Mouse (Mus musculus): ENCODE results near the gene Gid4. TPM values are rescaled to one million over a fixed set of nuclear protein-coding genes. Genes with fewer than 3 reads are reported as not detected.
"Not testable (repeated sequence)": the region's sequence is repeated elsewhere in the genome, so short reads cannot be mapped to it uniquely, and the experiment has no call there.

The Gid4 gene
- polyA plus RNA-seq, 1 experiment from 2014 or later: 29.5 TPM

- not testable (repeated sequence) for H3K4me1 ChIP-seq; H3K4me3 ChIP-seq; H3K9me3 ChIP-seq; H3K27ac ChIP-seq; DNase-seq (ENCODE audit: extremely low spot score, low spot score); H3K27me3 ChIP-seq (ENCODE audit: poor library complexity, severe bottlenecking)
- 35% methylated on average over 1 of the region's 1 CpGs for WGBS
- peaks cover 95% of the 10 kb centered on the region for H3K36me3 ChIP-seq (replicated peaks)
These were observed 22.7 kb downstream of the Gid4 start for GRCm38 (mm10) chr11:60439621-60440020.

- Histone ChIP-seq H3K4me1 (no peaks in the 10 kb centered on the region), H3K36me3 (replicated peaks) (peaks cover 90% of the 10 kb centered on the region), H3K4me3 (no peak overlapping the region), H3K9me3 (no peaks in the 10 kb centered on the region), H3K27ac (no peak overlapping the region), H3K27me3 (ENCODE audit: poor library complexity, severe bottlenecking) (no peaks in the 10 kb centered on the region)
- 57% methylated on average over 7 of the region's 7 CpGs for WGBS
- DNase-seq (ENCODE audit: extremely low spot score, low spot score): no peak
These were observed 23.2 kb downstream of the Gid4 start for GRCm38 (mm10) chr11:60440176-60440575.

- H3K4me3 ChIP-seq: no peak overlapping the region
- WGBS: 87% methylated on average over 6 of the region's 6 CpGs
- no peak for DNase-seq (ENCODE audit: extremely low spot score, low spot score)
- H3K9me3 ChIP-seq: no peaks in the 10 kb centered on the region
- peaks cover 63% of the 10 kb centered on the region for H3K36me3 ChIP-seq (replicated peaks)
- no peaks in the 10 kb centered on the region for H3K27me3 ChIP-seq (ENCODE audit: poor library complexity, severe bottlenecking)
- no peak overlapping the region for H3K27ac ChIP-seq
- H3K4me1 ChIP-seq: no peaks in the 10 kb centered on the region
These were observed 26.0 kb downstream of the Gid4 start for GRCm38 (mm10) chr11:60442896-60443295.

GRCm38 (mm10) chr11:60444007-60444406, 27.1 kb downstream of the Gid4 start:
- 86% methylated on average over 4 of the region's 4 CpGs for WGBS
- H3K4me3 ChIP-seq: no peak overlapping the region
- H3K9me3 ChIP-seq: no peaks in the 10 kb centered on the region
- no peaks in the 10 kb centered on the region for H3K27me3 ChIP-seq (ENCODE audit: poor library complexity, severe bottlenecking)
- peaks cover 52% of the 10 kb centered on the region for H3K36me3 ChIP-seq (replicated peaks)
- H3K27ac ChIP-seq: no peak overlapping the region
- no peaks in the 10 kb centered on the region for H3K4me1 ChIP-seq
- no peak for DNase-seq (ENCODE audit: extremely low spot score, low spot score)

GRCm38 (mm10) chr11:60454080-60454744, 37.3 kb downstream of the Gid4 start, which contains the start of gene Drg2:
Gene Drg2 (plus strand): TSS chr11:60454591.
- no peaks in the 10 kb centered on the region for H3K27me3 ChIP-seq (ENCODE audit: poor library complexity, severe bottlenecking)
- peaks cover 20% of the 10 kb centered on the region for H3K4me1 ChIP-seq
- WGBS: 5% methylated on average over 27 of the region's 27 CpGs
- peak; percentile 92 for DNase-seq (ENCODE audit: extremely low spot score, low spot score)
- H3K27ac ChIP-seq: peak within 1 kb of the TSS; percentile 88
- peak within 1 kb of the TSS; percentile 87 for H3K4me3 ChIP-seq
- H3K9me3 ChIP-seq: no peaks in the 10 kb centered on the region
- peaks cover 36% of the 10 kb centered on the region for H3K36me3 ChIP-seq (replicated peaks)

- no peaks in the 10 kb centered on the region for H3K9me3 ChIP-seq
- WGBS: under 1% methylated on average over 17 of the region's 17 CpGs
- H3K36me3 ChIP-seq (replicated peaks): peaks cover 41% of the 10 kb centered on the region
- no peaks in the 10 kb centered on the region for H3K27me3 ChIP-seq (ENCODE audit: poor library complexity, severe bottlenecking)
- H3K4me3 ChIP-seq: peak overlapping the region; percentile 87
- H3K4me1 ChIP-seq: peaks cover 20% of the 10 kb centered on the region
- peak overlapping the region; percentile 88 for H3K27ac ChIP-seq
- no peak for DNase-seq (ENCODE audit: extremely low spot score, low spot score)
These were observed 37.8 kb downstream of the Gid4 start for GRCm38 (mm10) chr11:60454745-60455087.

- H3K36me3 ChIP-seq (replicated peaks): peaks cover 73% of the 10 kb centered on the region
- whole genome bisulfite sequencing: 85% methylated on average over 1 of the region's 1 CpGs
- H3K9me3 ChIP-seq: no peaks in the 10 kb centered on the region
- H3K27me3 ChIP-seq (ENCODE audit: poor library complexity, severe bottlenecking): no peaks in the 10 kb centered on the region
- peaks cover 20% of the 10 kb centered on the region for H3K4me1 ChIP-seq
- no peak overlapping the region for H3K27ac ChIP-seq
- H3K4me3 ChIP-seq: no peak overlapping the region
- no peak for DNase-seq (ENCODE audit: extremely low spot score, low spot score)
These were observed 41.0 kb downstream of the Gid4 start for GRCm38 (mm10) chr11:60457973-60458372.

- WGBS: 92% methylated on average over 2 of the region's 2 CpGs
- peak; percentile 29 for DNase-seq (ENCODE audit: extremely low spot score, low spot score)
- no peak overlapping the region for H3K27ac ChIP-seq
- H3K4me1 ChIP-seq: no peaks in the 10 kb centered on the region
- H3K4me3 ChIP-seq: no peak overlapping the region
- H3K27me3 ChIP-seq (ENCODE audit: poor library complexity, severe bottlenecking): no peaks in the 10 kb centered on the region
- no peaks in the 10 kb centered on the region for H3K9me3 ChIP-seq
- peaks cover 95% of the 10 kb centered on the region for H3K36me3 ChIP-seq (replicated peaks)
These were observed 49.0 kb downstream of the Gid4 start for GRCm38 (mm10) chr11:60465943-60466380.

- Histone ChIP-seq H3K36me3 (replicated peaks) (peaks cover 64% of the 10 kb centered on the region), H3K4me1 (no peaks in the 10 kb centered on the region)
- 93% methylated on average over 3 of the region's 3 CpGs for WGBS
These were observed 52.1 kb downstream of the Gid4 start, which contains the start of gene Myo15 for GRCm38 (mm10) chr11:60469039-60469438. Gene Myo15 (plus strand): TSS chr11:60469339.

GRCm38 (mm10) chr11:60470743-60471142, 53.8 kb downstream of the Gid4 start:
- no peak for DNase-seq (ENCODE audit: extremely low spot score, low spot score)
- H3K4me3 ChIP-seq: no peak overlapping the region
- 86% methylated on average over 9 of the region's 9 CpGs for WGBS

More at GRCm38 (mm10) chr11:60469039-60469438, 52.1 kb downstream of the Gid4 start, which contains the start of gene Myo15:
- no peaks in the 10 kb centered on the region for H3K27me3 ChIP-seq (ENCODE audit: poor library complexity, severe bottlenecking)
- DNase-seq (ENCODE audit: extremely low spot score, low spot score): no peak
- no peak within 1 kb of the TSS for H3K27ac ChIP-seq
- no peak within 1 kb of the TSS for H3K4me3 ChIP-seq
- no peaks in the 10 kb centered on the region for H3K9me3 ChIP-seq

GRCm38 (mm10) chr11:60474534-60474933, 57.6 kb downstream of the Gid4 start:
- 83% methylated on average over 5 of the region's 5 CpGs for WGBS
- no peak for DNase-seq (ENCODE audit: extremely low spot score, low spot score)

More at GRCm38 (mm10) chr11:60470743-60471142, 53.8 kb downstream of the Gid4 start:
- no peaks in the 10 kb centered on the region for H3K9me3 ChIP-seq
- H3K4me1 ChIP-seq: no peaks in the 10 kb centered on the region
- no peaks in the 10 kb centered on the region for H3K27me3 ChIP-seq (ENCODE audit: poor library complexity, severe bottlenecking)
- H3K27ac ChIP-seq: no peak overlapping the region
- H3K36me3 ChIP-seq (replicated peaks): peaks cover 47% of the 10 kb centered on the region

GRCm38 (mm10) chr11:60475668-60476362, 58.9 kb downstream of the Gid4 start:
- 0 out of 2 replicates have a peak, but pooled peaks cover 7% of the 10 kb centered on the region for H3K27me3 ChIP-seq (ENCODE audit: poor library complexity, severe bottlenecking)
- no peak overlapping the region for H3K4me3 ChIP-seq
- peaks cover 6% of the 10 kb centered on the region; the same call in 1 of the 2 replicates for H3K4me1 ChIP-seq
- H3K9me3 ChIP-seq: no peaks in the 10 kb centered on the region
- WGBS: 91% methylated on average over 5 of the region's 5 CpGs
- H3K36me3 ChIP-seq (replicated peaks): no peaks in the 10 kb centered on the region
- DNase-seq (ENCODE audit: extremely low spot score, low spot score): no peak
- no peak overlapping the region for H3K27ac ChIP-seq

More at GRCm38 (mm10) chr11:60474534-60474933, 57.6 kb downstream of the Gid4 start:
- 0 out of 2 replicates have a peak, but pooled peaks cover 7% of the 10 kb centered on the region for H3K27me3 ChIP-seq (ENCODE audit: poor library complexity, severe bottlenecking)
- peaks cover 9% of the 10 kb centered on the region for H3K36me3 ChIP-seq (replicated peaks)
- no peak overlapping the region for H3K4me3 ChIP-seq
- H3K27ac ChIP-seq: no peak overlapping the region
- H3K4me1 ChIP-seq: peaks cover 6% of the 10 kb centered on the region; the same call in 1 of the 2 replicates
- no peaks in the 10 kb centered on the region for H3K9me3 ChIP-seq

GRCm38 (mm10) chr11:60478121-60478520, 61.2 kb downstream of the Gid4 start:
- H3K9me3 ChIP-seq: no peaks in the 10 kb centered on the region
- H3K4me3 ChIP-seq: peak overlapping the region; percentile 1; the same call in 1 of the 2 replicates
- DNase-seq (ENCODE audit: extremely low spot score, low spot score): no peak
- H3K4me1 ChIP-seq: peaks cover 6% of the 10 kb centered on the region; the same call in 1 of the 2 replicates
- H3K27ac ChIP-seq: peak overlapping the region; percentile 13; the same call in 1 of the 2 replicates
- 0 out of 2 replicates have a peak, but pooled peaks cover 7% of the 10 kb centered on the region for H3K27me3 ChIP-seq (ENCODE audit: poor library complexity, severe bottlenecking)
- H3K36me3 ChIP-seq (replicated peaks): no peaks in the 10 kb centered on the region
- WGBS: 44% methylated on average over 17 of the region's 17 CpGs
